Comparison of ENCODE assay signal across 9 mouse cellular contexts in the genomic region with DNA sequence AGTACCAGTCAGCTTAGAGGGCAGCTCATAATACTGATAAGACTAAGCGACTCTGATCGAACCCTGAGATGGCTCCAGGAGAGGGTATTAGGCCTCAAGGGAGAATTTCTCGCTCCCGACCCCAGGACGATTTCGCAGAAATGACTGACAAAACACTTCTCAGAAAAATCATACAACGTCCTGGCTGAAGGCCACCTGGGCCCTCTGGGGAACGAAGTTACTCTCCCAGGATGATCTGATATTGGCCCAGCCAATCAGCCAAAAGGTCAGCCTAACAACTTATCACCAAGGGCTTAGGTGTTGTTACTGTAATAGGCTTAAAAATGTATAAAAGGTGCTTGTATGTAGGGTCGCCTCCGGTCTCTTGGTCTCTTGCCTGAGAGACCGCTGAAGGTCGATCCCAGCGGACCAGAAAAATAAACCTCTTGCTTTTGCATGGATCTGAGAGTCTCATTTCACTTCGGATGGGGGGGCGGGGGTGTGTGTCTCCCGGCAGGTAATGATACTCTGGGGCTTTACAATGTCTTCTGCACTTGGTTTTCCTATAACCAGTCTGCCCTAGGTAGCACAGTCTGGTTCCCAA. TPM values are rescaled to one million over a fixed set of nuclear protein-coding genes. Genes with fewer than 3 reads are reported as not detected.
A peak's percentile ranks its signal among the peaks of the same experiment; 100 is the strongest.
DNase-seq lines count a peak whose midpoint lies in the region; ATAC-seq and TF ChIP-seq lines count a peak whose summit lies in the region.
"Had no signal": no experiment of that assay in that cellular context is flagged by ENCODE, and none has a peak within 500 bp of the region (broad histone marks: within the 10 kb centered on the region; RNA-seq: fewer than 3 reads in every experiment).

No protein-coding gene starts in this region.

- WGBS in heart, embryonic 14.5 days: 91% methylated on average over 16 of the region's 16 CpGs
- WGBS in forebrain, postnatal 0 days: 96% methylated on average over 16 of the region's 16 CpGs
- 94% methylated on average over 16 of the region's 16 CpGs for WGBS in stomach, embryonic 14.5 days
- WGBS in lung, postnatal 0 days: 92% methylated on average over 16 of the region's 16 CpGs

- no peak overlapping the region for H3K27ac ChIP-seq in heart, embryonic 14.5 days (replicated peaks in 1 of 2; ENCODE audit: control insufficient read depth in 1 of 2, insufficient read depth in 1 of 2, low read depth in 2 of 2, low read length in 2 of 2)
- no peak overlapping the region for H3K27ac ChIP-seq in forebrain, postnatal 0 days (ENCODE audit: low read depth, low read length)
- H3K27ac ChIP-seq in stomach, embryonic 14.5 days (ENCODE audit: low read length): no peak overlapping the region
- H3K27ac ChIP-seq in lung, postnatal 0 days (ENCODE audit: low read length): no peak overlapping the region

- peak overlapping the region; percentile 76 for H3K4me2 ChIP-seq in heart, embryonic 14.5 days (ENCODE audit: low read length)
- peak overlapping the region; percentile 68; the same call in 1 of the 2 replicates for H3K4me2 ChIP-seq in forebrain, postnatal 0 days (ENCODE audit: low read depth)
- peak overlapping the region; percentile 58; the same call in 1 of the 2 replicates for H3K4me2 ChIP-seq in stomach, embryonic 14.5 days (replicated peaks; ENCODE audit: low read depth, low read length)
- H3K4me2 ChIP-seq in lung, postnatal 0 days (replicated peaks; ENCODE audit: low read depth, low read length): no peak overlapping the region

- H3K4me1 ChIP-seq in heart, embryonic 14.5 days (ENCODE audit: control insufficient read depth in 2 of 2, insufficient read depth in 2 of 2, low read length in 2 of 2): peaks cover 2 to 13% of the 10 kb centered on the region in 2 experiments; a peak in 3 of 4 replicates
- peaks cover 9% of the 10 kb centered on the region for H3K4me1 ChIP-seq in forebrain, postnatal 0 days (ENCODE audit: insufficient read depth)
- H3K4me1 ChIP-seq in stomach, embryonic 14.5 days (ENCODE audit: control insufficient read depth, insufficient read depth, low read length): peaks cover 5% of the 10 kb centered on the region; the same call in 1 of the 2 replicates
- H3K4me1 ChIP-seq in lung, postnatal 0 days (ENCODE audit: insufficient read depth, low read depth, low read length): peaks cover 9% of the 10 kb centered on the region; the same call in 1 of the 2 replicates

- H3K36me3 ChIP-seq in heart, embryonic 14.5 days (ENCODE audit: control insufficient read depth, insufficient read depth, low read length): peaks cover 1% of the 10 kb centered on the region; the same call in 1 of the 2 replicates
- no peaks in the 10 kb centered on the region for H3K36me3 ChIP-seq in forebrain, postnatal 0 days (ENCODE audit: insufficient read depth)
- no peaks in the 10 kb centered on the region; the same call in 1 of the 2 replicates for H3K36me3 ChIP-seq in stomach, embryonic 14.5 days (ENCODE audit: control insufficient read depth, insufficient read depth, low read length)
- H3K36me3 ChIP-seq in lung, postnatal 0 days (ENCODE audit: insufficient read depth, low read length): no peaks in the 10 kb centered on the region

- DNase-seq in heart, postnatal 10 days: no peak
- DNase-seq in ovary, postnatal 36 days (ENCODE audit: low spot score): peak; percentile 8
- DNase-seq in ovary, postnatal 14 days (ENCODE audit: low spot score): no peak
- no peak for DNase-seq in forebrain, postnatal 0 days
- DNase-seq in B cell, adult 2 months: no peak
- no peak for DNase-seq in lung, postnatal 0 days (ENCODE audit: low spot score)

- H3K9ac ChIP-seq in heart, embryonic 14.5 days (ENCODE audit: low read length): no peak overlapping the region
- no peak overlapping the region for H3K9ac ChIP-seq in forebrain, postnatal 0 days
- 0 out of 2 replicates have a peak overlapping the region, but pooled peaks have one; percentile 77 for H3K9ac ChIP-seq in stomach, embryonic 14.5 days (replicated peaks; ENCODE audit: low read depth, low read length)
- no peak overlapping the region for H3K9ac ChIP-seq in lung, postnatal 0 days (replicated peaks; ENCODE audit: low read depth)

- no peaks in the 10 kb centered on the region for H3K27me3 ChIP-seq in heart, embryonic 14.5 days (ENCODE audit: control insufficient read depth, insufficient read depth, low read length)
- no peaks in the 10 kb centered on the region for H3K27me3 ChIP-seq in forebrain, postnatal 0 days (ENCODE audit: insufficient read depth, low read length)
- no peaks in the 10 kb centered on the region for H3K27me3 ChIP-seq in stomach, embryonic 14.5 days (ENCODE audit: control insufficient read depth, insufficient read depth, low read length)
- no peaks in the 10 kb centered on the region for H3K27me3 ChIP-seq in lung, postnatal 0 days (replicated peaks; ENCODE audit: insufficient read depth, low read length)

- H3K4me3 ChIP-seq in heart, embryonic 14.5 days (ENCODE audit: control insufficient read depth in 1 of 2, insufficient read depth in 1 of 2, low read depth in 1 of 2, low read length in 2 of 2): peak overlapping the region in 1 of 2 experiments; percentile 86; a peak in 1 of 4 replicates
- H3K4me3 ChIP-seq in forebrain, postnatal 0 days (ENCODE audit: low read depth, low read length): no peak overlapping the region
- H3K4me3 ChIP-seq in stomach, embryonic 14.5 days (ENCODE audit: low read depth, low read length): no peak overlapping the region
- H3K4me3 ChIP-seq in lung, postnatal 0 days (ENCODE audit: low read depth, low read length): no peak overlapping the region

- no peak for TF ChIP-seq CTCF in forebrain, postnatal 0 days (IDR thresholded peaks at IDR 0.05; ENCODE audit: low read depth)
- no peak for TF ChIP-seq CTCF in lung, postnatal 0 days (IDR thresholded peaks at IDR 0.05)

- intact Hi-C loops in heart, postnatal 10 days (cut with DNase I): loop anchor here (2.0 kb wide), 1 partner anchor 49 kb away; no protein-coding TSS in a partner anchor

- no peak for ATAC-seq in heart, embryonic 14.5 days (ENCODE audit: insufficient number of reproducible peaks, insufficient read depth, low FRiP score, low read depth)
- no peak for ATAC-seq in forebrain, postnatal 0 days
- no peak for ATAC-seq in stomach, embryonic 14.5 days (ENCODE audit: insufficient number of reproducible peaks, insufficient read depth, low FRiP score, low read depth)
- no peak for ATAC-seq in lung, postnatal 0 days

- no peaks in the 10 kb centered on the region for H3K9me3 ChIP-seq in heart, embryonic 14.5 days (ENCODE audit: control insufficient read depth, low read length)
- H3K9me3 ChIP-seq in forebrain, postnatal 0 days (ENCODE audit: low read length): no peaks in the 10 kb centered on the region
- H3K9me3 ChIP-seq in stomach, embryonic 14.5 days (ENCODE audit: control insufficient read depth, low read depth, low read length): no peaks in the 10 kb centered on the region
- no peaks in the 10 kb centered on the region for H3K9me3 ChIP-seq in lung, postnatal 0 days (ENCODE audit: low read length)

- TF ChIP-seq EP300 in lung, postnatal 0 days (IDR thresholded peaks at IDR 0.05): no peak

RNA-seq across cellular contexts. Expression of gene Amn1, which starts 0.9 kb away (rescaled TPM):
- 25.9 and 27.2 TPM in 2 replicates for polyA plus RNA-seq in heart, embryonic 14.5 days (2014; fragmentation: Nextera tagmentation; extraction: Ambion mirVana)
- 10 to 100 TPM; 21.2 to 30.3 TPM for total RNA-seq in heart, postnatal 10 days (2021)
- total RNA-seq in forebrain, postnatal 0 days (2014; rRNA removed): 64.8 and 80.2 TPM in 2 replicates
- 93.8 and 101 TPM in 2 replicates for polyA plus RNA-seq in forebrain, postnatal 0 days (2015; fragmentation: Nextera tagmentation; extraction: Ambion mirVana)
- polyA plus RNA-seq in stomach, embryonic 14.5 days (2014; fragmentation: Nextera tagmentation; extraction: Ambion mirVana): 31.7 and 37.0 TPM in 2 replicates
- polyA plus RNA-seq in lung, postnatal 0 days (2015; fragmentation: Nextera tagmentation; extraction: Ambion mirVana): 26.0 and 31.9 TPM in 2 replicates

RNA-seq across cellular contexts. Expression of gene Etfbkmt, which starts 49.8 kb away (rescaled TPM):
- polyA plus RNA-seq in heart, embryonic 14.5 days (2014; fragmentation: Nextera tagmentation; extraction: Ambion mirVana): 12.8 and 15.5 TPM in 2 replicates
- 10 to 100 TPM; 19.1 to 32.9 TPM for total RNA-seq in heart, postnatal 10 days (2021)
- total RNA-seq in forebrain, postnatal 0 days (2014; rRNA removed): 4.4 and 5.7 TPM in 2 replicates
- polyA plus RNA-seq in forebrain, postnatal 0 days (2015; fragmentation: Nextera tagmentation; extraction: Ambion mirVana): 6.5 and 6.9 TPM in 2 replicates
- polyA plus RNA-seq in stomach, embryonic 14.5 days (2014; fragmentation: Nextera tagmentation; extraction: Ambion mirVana): 18.8 and 19.1 TPM in 2 replicates
- polyA plus RNA-seq in lung, postnatal 0 days (2015; fragmentation: Nextera tagmentation; extraction: Ambion mirVana): 24.3 and 26.2 TPM in 2 replicates

RNA-seq across cellular contexts. Expression of gene Gm10203, which starts 59.5 kb away (rescaled TPM):
- polyA plus RNA-seq in heart, embryonic 14.5 days (2014; fragmentation: Nextera tagmentation; extraction: Ambion mirVana): not detected in 2 replicates
- not detected for total RNA-seq in heart, postnatal 10 days (2021)
- not detected in 2 replicates for total RNA-seq in forebrain, postnatal 0 days (2014; rRNA removed)
- not detected in 2 replicates for polyA plus RNA-seq in forebrain, postnatal 0 days (2015; fragmentation: Nextera tagmentation; extraction: Ambion mirVana)
- polyA plus RNA-seq in stomach, embryonic 14.5 days (2014; fragmentation: Nextera tagmentation; extraction: Ambion mirVana): not detected in 2 replicates
- polyA plus RNA-seq in lung, postnatal 0 days (2015; fragmentation: Nextera tagmentation; extraction: Ambion mirVana): not detected in 2 replicates
- total RNA-seq: left cerebral cortex, postnatal 36 days had no signal
